Mouse (Mus musculus) stomach, embryonic 14.5 days (tissue): ENCODE measurements around the gene Slc8a1. TPM values are rescaled to one million over a fixed set of nuclear protein-coding genes. Genes with fewer than 3 reads are reported as not detected.

ENCODE experiments used
- ATAC-seq: fragments of 200-750 bp; cut with Nextera tagmentation; 2 replicates; pipeline ENCODE4 v1.8.0; 2017; ENCODE audit warnings: low read depth, moderate TSS enrichment; ENCODE audit not compliant: insufficient number of reproducible peaks, insufficient read depth, low FRiP score
- H3K27ac ChIP-seq: fragments of 300-500 bp; sonication (generic); 2 replicates; pipeline ENCODE4 v1.5.1; 2014; ENCODE audit warnings: mild to moderate bottlenecking, low read length, moderate library complexity, mixed read lengths
- H3K27me3 ChIP-seq: fragments of 300-500 bp; sonication (generic); 2 replicates; pipeline ENCODE4 v1.6.1; 2014; ENCODE audit warnings: low read length, control low read depth, mixed read lengths; ENCODE audit not compliant: control insufficient read depth, insufficient read depth
- H3K36me3 ChIP-seq: fragments of 300-500 bp; sonication (generic); 2 replicates; pipeline ENCODE4 v1.6.1; 2014; ENCODE audit warnings: mild to moderate bottlenecking, control low read depth, low read length, moderate library complexity, mixed read lengths; ENCODE audit not compliant: control insufficient read depth, insufficient read depth
- H3K4me1 ChIP-seq: fragments of 300-500 bp; sonication (generic); 2 replicates; pipeline ENCODE4 v1.6.1; 2014; ENCODE audit warnings: low read length, control low read depth, mixed read lengths; ENCODE audit not compliant: control insufficient read depth, insufficient read depth
- H3K4me2 ChIP-seq: fragments of 300-500 bp; sonication (generic); replicated peaks from 2 replicates; pipeline ENCODE4 v1.6.1; 2014; ENCODE audit warnings: low read depth, low read length, control low read depth
- H3K4me3 ChIP-seq: fragments of 300-500 bp; sonication (generic); 2 replicates; pipeline ENCODE4 v1.5.1; 2014; ENCODE audit warnings: low read depth, low read length, control low read depth
- H3K9ac ChIP-seq: fragments of 300-500 bp; sonication (generic); replicated peaks from 2 replicates; pipeline ENCODE4 v1.6.1; 2014; ENCODE audit warnings: low read depth, mild to moderate bottlenecking, control low read depth, low read length, moderate library complexity, mixed read lengths
- H3K9me3 ChIP-seq: fragments of 300-500 bp; sonication (generic); 2 replicates; pipeline ENCODE4 v1.6.1; 2016; ENCODE audit warnings: low read depth, low read length, control low read depth; ENCODE audit not compliant: control insufficient read depth
- WGBS: fragments of 180-500 bp; shearing (Covaris S2); extraction: QIAGEN DNeasy Blood & Tissue Kit; methylation state at CpG from one replicate; pipeline ENCODE4 v1.1.7; 2014; 5-methylcytosine and 5-hydroxymethylcytosine counted together
- polyA plus RNA-seq: library from polyadenylated mRNA; unstranded; fragments of >200 nt; fragmentation: Nextera tagmentation; extraction: Ambion mirVana; gene quantifications from 2 replicates; pipeline ENCODE4 v1.2.1, GENCODE M21; 2014

Slc8a1 gene
- polyA plus RNA-seq, 1 experiment from 2014 or later = 24.5 TPM

DNA sequence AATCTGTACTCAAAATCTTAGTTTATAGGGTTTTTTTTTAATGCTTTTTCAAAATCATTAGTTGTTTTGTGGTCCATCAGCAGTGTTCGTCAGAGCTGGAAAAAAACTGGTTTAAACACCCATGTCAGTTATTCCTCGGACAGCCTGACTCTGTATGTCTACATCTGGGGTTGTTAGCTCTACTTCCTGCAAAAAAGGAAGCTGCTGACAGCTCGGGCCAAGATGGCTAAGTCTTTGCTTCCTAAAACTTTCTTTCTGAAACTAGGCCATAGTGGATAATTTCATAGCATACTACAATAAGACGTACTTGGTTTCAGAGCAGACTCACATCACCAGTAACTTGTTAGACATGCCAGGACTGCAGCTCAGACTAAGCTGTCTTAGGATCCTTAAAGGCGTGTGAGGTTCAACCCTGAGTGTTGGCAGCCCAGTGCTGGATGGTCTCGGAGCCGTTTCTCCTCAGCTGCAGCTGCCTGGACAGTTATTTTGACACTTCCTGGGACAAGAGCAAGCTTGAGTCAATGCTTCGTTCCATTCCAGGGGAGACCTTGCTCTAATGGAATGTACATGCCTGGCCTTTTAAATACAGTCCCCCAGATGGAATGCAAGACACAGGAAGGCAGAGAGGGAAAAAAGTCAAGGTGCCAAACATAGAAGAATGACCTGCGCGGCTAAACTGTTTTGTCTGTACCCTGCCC, 158.3 kb downstream of the Slc8a1 start:
- Histone ChIP-seq H3K4me2 (no peak overlapping the region), H3K9ac (no peak overlapping the region), H3K4me3 (no peak overlapping the region), H3K9me3 (no peaks in the 10 kb centered on the region), H3K27me3 (no peaks in the 10 kb centered on the region), H3K27ac (no peak overlapping the region; the same call in 1 of the 2 replicates), H3K36me3 (no peaks in the 10 kb centered on the region), H3K4me1 (no peaks in the 10 kb centered on the region)
- 47% methylated on average over 10 of the region's 10 CpGs for WGBS
- ATAC-seq = no peak; the same call in 1 of the 2 replicates

DNA sequence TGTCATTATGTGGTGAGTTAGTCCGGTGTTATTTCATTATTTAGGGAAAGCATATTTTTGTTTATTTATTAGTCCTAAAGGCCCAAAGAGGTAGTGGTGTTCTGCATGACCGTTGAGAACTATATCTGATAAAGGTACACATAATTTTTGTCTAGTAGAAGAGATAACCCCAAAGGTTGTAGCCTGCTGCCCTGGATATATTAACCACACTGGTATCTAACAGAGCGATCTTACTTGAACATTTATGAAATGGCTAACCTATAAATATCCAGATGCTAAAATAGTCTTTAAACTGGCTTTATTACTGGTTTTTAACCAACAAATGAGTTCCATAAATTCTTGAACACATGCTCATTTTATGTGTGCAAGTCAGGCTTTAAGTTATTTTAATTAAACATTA, 161.3 kb downstream of the Slc8a1 start:
- WGBS = 86% methylated on average over 3 of the region's 3 CpGs
- Histone ChIP-seq H3K9ac (no peak overlapping the region), H3K27me3 (no peaks in the 10 kb centered on the region), H3K4me1 (no peaks in the 10 kb centered on the region), H3K9me3 (no peaks in the 10 kb centered on the region), H3K27ac (no peak overlapping the region), H3K4me3 (no peak overlapping the region), H3K4me2 (no peak overlapping the region), H3K36me3 (no peaks in the 10 kb centered on the region)
- no peak for ATAC-seq

DNA sequence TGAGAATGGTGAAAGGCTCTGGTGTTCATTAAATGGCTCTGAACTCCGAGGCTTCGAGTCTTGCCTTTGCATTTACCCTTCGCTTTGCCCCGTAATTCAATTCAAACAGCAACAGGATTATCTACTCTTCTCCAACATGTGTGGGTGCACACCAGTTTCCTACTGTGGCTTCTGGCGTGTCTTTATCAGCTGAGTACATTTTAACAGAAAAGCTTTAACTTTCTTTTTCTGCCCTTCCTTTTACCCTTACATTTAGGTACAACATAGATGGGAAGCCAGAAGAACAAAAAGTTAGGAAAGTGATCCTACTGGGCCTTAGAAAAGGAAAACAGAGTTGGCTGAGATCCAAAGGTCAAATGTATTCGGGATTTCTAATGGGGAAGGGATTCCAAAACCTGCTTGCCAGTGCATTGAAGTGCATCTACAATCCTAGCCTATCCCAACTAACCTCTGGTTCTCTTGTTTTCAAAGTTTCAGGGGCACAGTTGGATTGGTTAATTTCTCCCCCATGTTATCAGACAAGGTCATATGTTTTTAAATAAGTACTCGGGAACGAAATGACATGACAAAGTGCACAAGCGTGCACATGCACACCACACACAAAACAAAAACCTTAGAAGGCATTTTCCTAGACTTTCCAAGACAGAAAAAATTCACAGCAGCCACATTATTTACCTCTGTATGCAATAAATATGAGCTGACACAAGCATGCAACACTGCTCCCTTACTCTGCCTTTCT, 172.4 kb downstream of the Slc8a1 start:
- no peak overlapping the region for H3K9ac ChIP-seq
- no peak overlapping the region for H3K4me2 ChIP-seq
- ATAC-seq = no peak
- no peaks in the 10 kb centered on the region for H3K4me1 ChIP-seq
- H3K27me3 ChIP-seq = no peaks in the 10 kb centered on the region
- 75% methylated on average over 9 of the region's 9 CpGs for WGBS
- no peaks in the 10 kb centered on the region for H3K36me3 ChIP-seq
- H3K27ac ChIP-seq = no peak overlapping the region
- H3K9me3 ChIP-seq = no peaks in the 10 kb centered on the region
- no peak overlapping the region for H3K4me3 ChIP-seq

DNA sequence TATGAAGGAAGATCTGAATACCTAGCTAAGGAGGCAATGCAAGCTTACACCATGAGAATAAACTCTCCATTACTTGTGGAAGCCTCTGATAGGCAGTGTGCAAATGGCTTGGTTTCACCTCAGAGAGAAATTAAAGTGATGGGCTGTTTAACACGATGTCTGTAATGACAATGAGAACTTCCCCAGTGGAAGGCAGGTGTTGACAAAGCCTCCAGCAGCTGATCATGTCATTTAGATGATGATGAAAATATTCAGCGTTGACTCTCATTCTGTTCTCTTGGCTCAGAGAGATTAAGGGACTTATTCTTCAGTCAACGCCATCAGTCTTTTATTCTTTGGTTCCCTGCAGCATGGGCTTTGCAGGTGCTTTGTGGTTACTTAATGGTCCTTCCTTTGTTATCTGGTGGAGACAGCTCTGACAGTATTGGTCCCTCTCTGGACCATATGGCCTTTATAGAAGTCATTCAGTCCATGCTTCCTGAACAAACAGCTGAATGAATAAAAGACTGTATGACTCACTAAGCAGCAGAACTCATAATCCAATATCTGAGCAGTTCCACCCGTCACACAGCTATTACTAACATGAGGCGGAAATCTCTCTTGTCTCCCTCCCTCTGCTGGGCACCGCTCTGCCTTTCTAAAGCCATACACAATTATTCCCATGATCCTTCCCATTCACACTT, 184.0 kb downstream of the Slc8a1 start:
- ATAC-seq = no peak
- no peak overlapping the region for H3K4me2 ChIP-seq
- no peaks in the 10 kb centered on the region for H3K9me3 ChIP-seq
- 60% methylated on average over 6 of the region's 6 CpGs for WGBS
- no peak overlapping the region for H3K4me3 ChIP-seq
- H3K4me1 ChIP-seq = no peaks in the 10 kb centered on the region
- H3K9ac ChIP-seq = no peak overlapping the region
- no peaks in the 10 kb centered on the region for H3K27me3 ChIP-seq
- H3K36me3 ChIP-seq = no peaks in the 10 kb centered on the region
- H3K27ac ChIP-seq = no peak overlapping the region

DNA sequence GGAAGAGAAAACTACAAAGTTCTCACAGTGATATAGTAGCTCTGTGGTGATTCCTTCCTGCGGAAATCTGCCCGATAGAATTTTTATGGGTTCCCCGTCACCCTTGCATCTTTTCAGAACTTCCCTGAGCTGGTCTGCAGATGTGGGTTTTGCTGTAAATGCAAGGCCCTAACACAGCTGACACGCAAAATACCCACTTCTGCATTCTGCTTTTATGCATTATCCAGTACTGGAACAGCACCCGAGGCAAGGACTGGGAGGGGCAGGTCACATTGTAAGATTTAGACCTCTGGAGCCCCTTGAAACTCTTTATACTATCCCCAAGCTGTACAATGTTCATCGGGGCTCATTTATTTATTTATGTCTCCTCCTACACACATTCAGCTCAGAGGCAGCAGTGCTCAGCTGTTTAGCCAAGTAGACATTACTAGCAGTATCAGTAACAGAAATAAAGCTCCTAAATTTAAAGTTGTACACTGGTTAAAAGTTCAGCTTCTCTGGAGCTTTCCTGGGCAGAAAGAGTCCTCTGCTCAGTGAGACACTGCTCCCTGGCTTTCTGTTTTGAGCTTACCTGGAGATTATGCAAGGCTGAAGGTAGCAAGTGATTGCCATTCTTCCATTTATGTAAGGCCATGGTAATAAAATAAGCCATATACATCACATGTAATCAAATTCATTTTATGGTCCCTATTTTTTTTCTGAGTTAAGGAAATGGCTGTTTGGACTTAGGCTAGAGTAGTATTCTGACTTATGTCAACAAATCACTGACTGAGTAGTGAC, 186.1 kb downstream of the Slc8a1 start:
- Histone ChIP-seq H3K36me3 (no peaks in the 10 kb centered on the region), H3K27ac (no peak overlapping the region), H3K9ac (no peak overlapping the region), H3K4me2 (no peak overlapping the region), H3K9me3 (no peaks in the 10 kb centered on the region), H3K27me3 (no peaks in the 10 kb centered on the region), H3K4me3 (no peak overlapping the region), H3K4me1 (no peaks in the 10 kb centered on the region)
- WGBS = 73% methylated on average over 6 of the region's 6 CpGs
- no peak for ATAC-seq

DNA sequence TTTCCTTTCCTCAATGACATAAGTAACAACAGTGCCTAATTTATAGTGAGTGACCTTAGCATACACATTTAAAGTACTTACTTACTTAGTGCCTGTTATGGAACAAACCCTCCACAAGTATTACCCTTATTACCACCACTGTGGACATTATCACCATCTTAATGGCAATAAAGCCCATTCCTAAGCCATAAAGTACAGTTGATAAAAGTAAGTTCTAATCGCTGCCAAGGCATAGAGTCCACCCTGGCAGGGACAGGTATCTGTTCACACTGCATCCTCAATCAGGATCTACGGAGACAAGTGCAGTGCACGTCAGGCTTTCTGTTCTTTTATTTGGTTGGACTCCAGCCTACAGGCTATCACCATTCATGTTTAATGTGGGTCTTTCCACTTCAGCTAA, 187.3 kb downstream of the Slc8a1 start:
- Histone ChIP-seq H3K9me3 (no peaks in the 10 kb centered on the region), H3K27ac (no peak overlapping the region), H3K9ac (no peak overlapping the region), H3K4me1 (0 out of 2 replicates have a peak, but pooled peaks cover 3% of the 10 kb centered on the region), H3K4me2 (no peak overlapping the region), H3K27me3 (no peaks in the 10 kb centered on the region), H3K36me3 (no peaks in the 10 kb centered on the region), H3K4me3 (no peak overlapping the region)
- no peak for ATAC-seq
- WGBS = 84% methylated on average over 3 of the region's 3 CpGs

DNA sequence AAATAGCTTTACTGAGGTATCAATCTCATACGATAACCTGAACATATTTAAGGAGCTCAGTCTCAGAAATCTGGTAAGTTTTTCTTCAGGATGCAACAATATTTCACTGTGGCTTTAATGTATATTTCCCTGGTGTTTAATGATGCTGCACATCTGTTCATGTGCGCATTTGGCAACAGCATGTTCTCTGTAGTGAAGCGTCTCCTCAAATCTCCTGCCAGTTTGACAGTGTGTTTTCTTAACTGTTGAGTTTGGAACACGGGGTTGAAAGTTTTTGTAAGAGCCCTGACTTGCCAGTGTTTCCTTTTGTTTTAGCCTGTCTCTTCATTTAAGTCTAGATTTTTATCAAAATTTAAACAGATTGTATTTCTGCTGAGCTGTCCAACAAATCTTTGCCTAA, 190.2 kb downstream of the Slc8a1 start:
- ATAC-seq = no peak
- WGBS = 31% methylated on average over 4 of the region's 4 CpGs
- 0 out of 2 replicates have a peak, but pooled peaks cover 3% of the 10 kb centered on the region for H3K4me1 ChIP-seq
- no peaks in the 10 kb centered on the region for H3K27me3 ChIP-seq
- H3K4me2 ChIP-seq = no peak overlapping the region
- no peaks in the 10 kb centered on the region for H3K36me3 ChIP-seq
- H3K27ac ChIP-seq = no peak overlapping the region
- no peaks in the 10 kb centered on the region for H3K9me3 ChIP-seq
- no peak overlapping the region for H3K9ac ChIP-seq
- H3K4me3 ChIP-seq = no peak overlapping the region

DNA sequence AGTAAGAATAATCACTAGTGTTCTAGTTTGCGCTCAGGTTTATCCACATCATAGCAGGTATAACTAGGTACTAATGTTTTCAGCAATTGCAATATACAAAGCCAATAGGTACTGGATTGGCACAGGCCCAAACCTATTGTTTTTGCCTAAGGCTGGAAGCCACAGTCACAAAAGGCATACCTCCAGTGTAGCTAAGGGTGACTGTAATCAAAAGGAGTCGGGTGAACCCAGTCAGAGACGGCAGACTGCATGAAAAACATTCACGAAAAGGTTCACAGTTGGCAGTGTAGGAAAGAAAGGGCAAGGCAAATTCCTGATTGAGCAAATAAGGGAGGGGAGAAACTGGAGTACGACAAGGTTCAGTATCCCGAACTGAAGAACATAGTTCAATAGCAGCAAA, 191.7 kb downstream of the Slc8a1 start:
- WGBS = 74% methylated on average over 6 of the region's 6 CpGs
- ATAC-seq = peak; percentile 23; the same call in 1 of the 2 replicates

More for the DNA sequence above, 191.7 kb downstream of the Slc8a1 start:
- Histone ChIP-seq H3K9ac (no peak overlapping the region), H3K27ac (no peak overlapping the region), H3K9me3 (no peaks in the 10 kb centered on the region), H3K4me3 (no peak overlapping the region), H3K4me2 (no peak overlapping the region), H3K27me3 (no peaks in the 10 kb centered on the region), H3K4me1 (0 out of 2 replicates have a peak, but pooled peaks cover 3% of the 10 kb centered on the region), H3K36me3 (no peaks in the 10 kb centered on the region)
